Mouse (Mus musculus) heart, adult 11 months (tissue): Measurements from ENCODE around the gene Smarcc1.
"Not testable (repeated sequence)": the region's sequence is repeated elsewhere in the genome, so short reads cannot be mapped to it uniquely, and the experiment has no call there.

Source experiments
- DNase-seq: peaks from one replicate; pipeline ENCODE4 v3.0.0; 2022

Gene Smarcc1

GRCm38 (mm10) chr9:110116977-110117778 is at the start of gene Smarcc1:
Gene Smarcc1 (plus strand): TSS chr9:110117708.
- peak; percentile 99 for DNase-seq

- DNase-seq: no peak
These were observed 48.8 kb upstream of the Smarcc1 start for GRCm38 (mm10) chr9:110068745-110069144.

- DNase-seq: peak; percentile 95
These were observed 47.1 kb upstream of the Smarcc1 start for GRCm38 (mm10) chr9:110070358-110070757.

- peak; percentile 64 for DNase-seq
These were observed 46.5 kb upstream of the Smarcc1 start for GRCm38 (mm10) chr9:110071011-110071410.

- DNase-seq: peak; percentile 93
These were observed 45.7 kb upstream of the Smarcc1 start for GRCm38 (mm10) chr9:110071843-110072242.

GRCm38 (mm10) chr9:110076468-110076867 is 41.0 kb upstream of the Smarcc1 start:
- DNase-seq: peak; percentile 16

GRCm38 (mm10) chr9:110081066-110081465 is 36.4 kb upstream of the Smarcc1 start:
- no peak for DNase-seq

- peak; percentile 97 for DNase-seq
These were observed 33.1 kb upstream of the Smarcc1 start for GRCm38 (mm10) chr9:110084201-110084964.

- DNase-seq: no peak
These were observed 31.8 kb upstream of the Smarcc1 start for GRCm38 (mm10) chr9:110085693-110086092.

- no peak for DNase-seq
These were observed 24.2 kb upstream of the Smarcc1 start for GRCm38 (mm10) chr9:110093303-110093702.

GRCm38 (mm10) chr9:110094761-110095160 is 22.7 kb upstream of the Smarcc1 start:
- DNase-seq: no peak

- DNase-seq: no peak
These were observed 19.7 kb upstream of the Smarcc1 start for GRCm38 (mm10) chr9:110097791-110098190.

GRCm38 (mm10) chr9:110100627-110101600 is 16.6 kb upstream of the Smarcc1 start:
- DNase-seq: peak; percentile 98

- peak; percentile 73 for DNase-seq
These were observed 1.0 kb upstream of the Smarcc1 start for GRCm38 (mm10) chr9:110116353-110116976.

- DNase-seq: no peak
These were observed 251 bp downstream of the Smarcc1 start, which contains the start of gene Dhx30 for GRCm38 (mm10) chr9:110117779-110118139. Gene Dhx30 (minus strand): TSS chr9:110117830.

GRCm38 (mm10) chr9:110118249-110118648 is 741 bp downstream of the Smarcc1 start:
- DNase-seq: no peak

GRCm38 (mm10) chr9:110121424-110121823 is 3.9 kb downstream of the Smarcc1 start:
- no peak for DNase-seq

GRCm38 (mm10) chr9:110123322-110123721 is 5.8 kb downstream of the Smarcc1 start:
- no peak for DNase-seq

- DNase-seq: not testable (repeated sequence)
These were observed 6.6 kb downstream of the Smarcc1 start for GRCm38 (mm10) chr9:110124008-110124540.

GRCm38 (mm10) chr9:110130896-110131524 is 13.5 kb downstream of the Smarcc1 start:
- no peak for DNase-seq

- peak; percentile 100 for DNase-seq
These were observed 14.2 kb downstream of the Smarcc1 start for GRCm38 (mm10) chr9:110131525-110132197.
